Mouse (Mus musculus) lung, embryonic 14.5 days (tissue): ENCODE data around the gene G3bp2. TPM values are rescaled to one million over a fixed set of nuclear protein-coding genes. Genes with fewer than 3 reads are reported as not detected.

Experiments
- ATAC-seq: fragments of 200-750 bp; cut with Nextera tagmentation; 2 replicates; pipeline ENCODE4 v1.8.0; 2017; ENCODE audit warnings: mild to moderate bottlenecking, moderate TSS enrichment, moderate library complexity; ENCODE audit not compliant: insufficient read depth
- DNase-seq: peaks from one replicate; pipeline ENCODE4 v3.0.0-alpha.2; 2015
- H3K27ac ChIP-seq: fragments of 300-500 bp; sonication (generic); 2 replicates; pipeline ENCODE4 v1.5.1; 2014; ENCODE audit warnings: low read depth, mild to moderate bottlenecking, moderate library complexity
- H3K27me3 ChIP-seq: fragments of 300-500 bp; sonication (generic); 2 replicates; pipeline ENCODE4 v1.6.1; 2014; ENCODE audit warnings: low read length, control low read depth; ENCODE audit not compliant: insufficient read depth
- H3K36me3 ChIP-seq: fragments of 300-500 bp; sonication (generic); 2 replicates; pipeline ENCODE4 v1.6.1; 2014; ENCODE audit warnings: control low read depth; ENCODE audit not compliant: insufficient read depth
- H3K4me1 ChIP-seq: fragments of 300-500 bp; sonication (generic); 2 replicates; pipeline ENCODE4 v1.6.1; 2014; ENCODE audit warnings: antibody characterized with exemption, control low read depth; ENCODE audit not compliant: insufficient read depth
- H3K4me2 ChIP-seq: fragments of 300-500 bp; sonication (generic); 2 replicates; pipeline ENCODE4 v1.6.1; 2014; ENCODE audit warnings: mild to moderate bottlenecking
- H3K4me3 ChIP-seq: fragments of 300-500 bp; sonication (generic); 2 replicates; pipeline ENCODE4 v1.5.1; 2014; ENCODE audit warnings: low read depth, low read length
- H3K9ac ChIP-seq: fragments of 300-500 bp; sonication (generic); 2 replicates; pipeline ENCODE4 v1.6.1; 2014
- H3K9me3 ChIP-seq: fragments of 300-500 bp; sonication (generic); 2 replicates; pipeline ENCODE4 v1.6.1; 2016; ENCODE audit warnings: low read depth, low read length, control low read depth
- CTCF ChIP-seq: IDR thresholded peaks from 2 replicates; pipeline ENCODE4 v1.5.1; 2016; ENCODE audit warnings: antibody characterized with exemption, low read depth
- WGBS: fragments of 180-500 bp; shearing (Covaris S2); extraction: QIAGEN DNeasy Blood & Tissue Kit; methylation state at CpG from one replicate; pipeline ENCODE4 v1.1.7; 2014; 5-methylcytosine and 5-hydroxymethylcytosine counted together
- polyA plus RNA-seq: library from polyadenylated mRNA; unstranded; fragments of >200 nt; fragmentation: Nextera tagmentation; extraction: Ambion mirVana; gene quantifications from 2 replicates; pipeline ENCODE4 v1.2.1, GENCODE M21; 2014

G3bp2 gene
- polyA plus RNA-seq, 1 experiment from 2014 or later = 166 TPM

GRCm38 (mm10) chr5:92085821-92086550, 2.5 kb upstream of the G3bp2 start:
- DNase-seq (no peak), ATAC-seq (no peak)
- no peaks in the 10 kb centered on the region for H3K36me3 ChIP-seq
- H3K9ac ChIP-seq = no peak overlapping the region
- peaks cover 11% of the 10 kb centered on the region; the same call in 1 of the 2 replicates for H3K4me1 ChIP-seq
- TF ChIP-seq CTCF = no peak
- no peak overlapping the region for H3K27ac ChIP-seq
- 84% methylated on average over 7 of the region's 7 CpGs for WGBS
- H3K4me3 ChIP-seq = no peak overlapping the region
- H3K27me3 ChIP-seq = no peaks in the 10 kb centered on the region
- H3K9me3 ChIP-seq = no peaks in the 10 kb centered on the region
- H3K4me2 ChIP-seq = no peak overlapping the region

GRCm38 (mm10) chr5:92085246-92085645, 1.7 kb upstream of the G3bp2 start:
- DNase-seq = no peak

GRCm38 (mm10) chr5:92082821-92083401, 608 bp downstream of the G3bp2 start:
- Histone ChIP-seq H3K27ac (peak overlapping the region; percentile 99), H3K4me3 (peak overlapping the region; percentile 97), H3K27me3 (no peaks in the 10 kb centered on the region), H3K4me2 (peak overlapping the region; percentile 70), H3K9me3 (no peaks in the 10 kb centered on the region), H3K9ac (peak overlapping the region; percentile 93), H3K36me3 (no peaks in the 10 kb centered on the region), H3K4me1 (peaks cover 11% of the 10 kb centered on the region; the same call in 1 of the 2 replicates)
- 1% methylated on average over 55 of the region's 55 CpGs for WGBS
- no peak for TF ChIP-seq CTCF
- ATAC-seq (no peak; the same call in 1 of the 2 replicates), DNase-seq (peak; percentile 76)

More at GRCm38 (mm10) chr5:92085246-92085645, 1.7 kb upstream of the G3bp2 start:
- no peaks in the 10 kb centered on the region for H3K27me3 ChIP-seq
- H3K4me1 ChIP-seq = peaks cover 11% of the 10 kb centered on the region; the same call in 1 of the 2 replicates
- TF ChIP-seq CTCF = no peak
- H3K9ac ChIP-seq = no peak overlapping the region
- no peak overlapping the region for H3K4me3 ChIP-seq
- no peak overlapping the region for H3K4me2 ChIP-seq
- ATAC-seq = no peak
- no peak overlapping the region for H3K27ac ChIP-seq
- H3K9me3 ChIP-seq = no peaks in the 10 kb centered on the region
- no peaks in the 10 kb centered on the region for H3K36me3 ChIP-seq
- WGBS = 65% methylated on average over 4 of the region's 4 CpGs

GRCm38 (mm10) chr5:92081326-92081725, 2.2 kb downstream of the G3bp2 start:
- Histone ChIP-seq H3K9ac (peak overlapping the region; percentile 93; the same call in 1 of the 2 replicates), H3K36me3 (no peaks in the 10 kb centered on the region), H3K27me3 (no peaks in the 10 kb centered on the region), H3K4me3 (peak overlapping the region; percentile 97), H3K27ac (0 out of 2 replicates have a peak overlapping the region, but pooled peaks have one; percentile 27), H3K9me3 (no peaks in the 10 kb centered on the region), H3K4me2 (peak overlapping the region; percentile 70), H3K4me1 (peaks cover 11% of the 10 kb centered on the region; the same call in 1 of the 2 replicates)
- no peak for TF ChIP-seq CTCF
- ATAC-seq = no peak
- no peak for DNase-seq
- WGBS = 57% methylated on average over 3 of the region's 3 CpGs

GRCm38 (mm10) chr5:92080400-92080799, 3.1 kb downstream of the G3bp2 start:
- Histone ChIP-seq H3K27me3 (no peaks in the 10 kb centered on the region), H3K27ac (no peak overlapping the region), H3K4me2 (no peak overlapping the region), H3K4me3 (no peak overlapping the region), H3K4me1 (peaks cover 11% of the 10 kb centered on the region; the same call in 1 of the 2 replicates), H3K9me3 (no peaks in the 10 kb centered on the region), H3K36me3 (no peaks in the 10 kb centered on the region), H3K9ac (no peak overlapping the region)
- no peak for TF ChIP-seq CTCF
- WGBS = 67% methylated on average over 1 of the region's 1 CpGs
- DNase-seq = no peak
- no peak for ATAC-seq

- no peak for DNase-seq
- Histone ChIP-seq H3K4me3 (no peak overlapping the region), H3K9ac (no peak overlapping the region), H3K27ac (no peak overlapping the region), H3K9me3 (no peaks in the 10 kb centered on the region), H3K4me1 (peaks cover 11% of the 10 kb centered on the region; the same call in 1 of the 2 replicates), H3K36me3 (no peaks in the 10 kb centered on the region), H3K27me3 (no peaks in the 10 kb centered on the region), H3K4me2 (no peak overlapping the region)
- TF ChIP-seq CTCF = no peak
- WGBS = 44% methylated on average over 1 of the region's 1 CpGs
- ATAC-seq = no peak
These were observed 4.2 kb downstream of the G3bp2 start for GRCm38 (mm10) chr5:92079304-92079703.

- no peak for TF ChIP-seq CTCF
- Histone ChIP-seq H3K27me3 (no peaks in the 10 kb centered on the region), H3K4me1 (peaks cover 11% of the 10 kb centered on the region; the same call in 1 of the 2 replicates), H3K36me3 (no peaks in the 10 kb centered on the region), H3K27ac (no peak overlapping the region), H3K4me3 (no peak overlapping the region), H3K4me2 (no peak overlapping the region), H3K9ac (no peak overlapping the region), H3K9me3 (no peaks in the 10 kb centered on the region)
- DNase-seq = no peak
- ATAC-seq = no peak
These were observed 4.8 kb downstream of the G3bp2 start for GRCm38 (mm10) chr5:92078751-92079150.
